Mouse (Mus musculus) lung, adult 18-20 months (tissue): ENCODE data around the gene E030025P04Rik.

Experiments
- DNase-seq, 2 experiments: peaks; one replicate each; pipeline ENCODE4 v3.0.0; 2022; ENCODE audit warnings: mixed read lengths in 2 of 2

Gene E030025P04Rik

GRCm38 (mm10) chr11:109100266-109100665 lies 43.9 kb downstream of the E030025P04Rik start:
- DNase-seq, result no peak

GRCm38 (mm10) chr11:109091821-109092220 lies 52.3 kb downstream of the E030025P04Rik start:
- DNase-seq, result no peak
